Mouse (Mus musculus): Measurements from ENCODE around the gene Ppip5k2. TPM values are rescaled to one million over a fixed set of nuclear protein-coding genes. Genes with fewer than 3 reads are reported as not detected.

The Ppip5k2 gene
- total RNA-seq, 4 experiments from 2014 or later = 27.1 to 29.6 (median 28.7) TPM

DNA sequence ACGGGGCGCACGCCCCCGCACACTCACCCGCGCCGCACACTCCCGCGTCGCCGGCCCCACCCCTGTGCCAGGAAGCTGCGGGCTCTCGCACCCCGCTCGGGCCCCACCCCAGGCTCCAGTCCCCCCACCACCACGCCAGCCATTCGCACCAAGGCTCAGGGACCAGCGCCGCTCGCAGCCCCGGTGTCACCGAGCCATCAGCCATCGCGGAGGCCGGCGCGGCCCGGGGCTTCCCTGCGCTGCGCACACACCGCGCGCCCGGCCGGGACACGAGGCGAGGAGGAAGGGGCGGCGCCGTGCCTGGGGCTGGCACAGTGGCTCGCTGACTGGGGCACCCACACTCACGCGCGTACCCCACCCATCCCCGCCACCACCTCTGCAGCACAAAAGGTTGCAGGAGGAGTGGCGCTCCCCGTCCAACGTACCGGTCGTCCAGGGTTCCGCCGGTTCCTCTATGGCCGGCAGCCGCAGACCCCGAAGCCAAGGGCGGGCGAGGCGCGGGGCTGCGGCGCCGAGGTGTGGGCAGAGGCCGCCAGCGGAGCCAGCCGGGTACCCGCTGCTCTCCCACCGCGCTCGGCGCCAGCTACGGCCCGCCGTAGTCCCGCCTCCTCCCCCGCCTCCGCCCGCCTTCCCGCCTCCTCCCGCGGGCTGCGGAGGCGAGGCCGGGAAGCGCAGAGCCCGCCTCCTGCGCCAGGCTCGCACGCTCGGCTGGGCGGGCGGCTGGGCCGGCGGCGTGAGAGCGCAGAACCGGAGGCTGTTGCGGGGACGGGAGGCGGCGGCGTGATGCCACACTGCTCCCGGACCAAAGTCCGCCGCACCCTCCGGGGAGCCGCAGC lies 108.6 kb downstream of the Ppip5k2 start, which contains the start of gene D1Ertd622e:
TSS of gene D1Ertd622e (minus strand) at position 669 of the 836 bp plus-strand sequence.
- peak; percentile 70 to 82 for DNase-seq (ENCODE audit: low spot score in 2 of 2)

DNA sequence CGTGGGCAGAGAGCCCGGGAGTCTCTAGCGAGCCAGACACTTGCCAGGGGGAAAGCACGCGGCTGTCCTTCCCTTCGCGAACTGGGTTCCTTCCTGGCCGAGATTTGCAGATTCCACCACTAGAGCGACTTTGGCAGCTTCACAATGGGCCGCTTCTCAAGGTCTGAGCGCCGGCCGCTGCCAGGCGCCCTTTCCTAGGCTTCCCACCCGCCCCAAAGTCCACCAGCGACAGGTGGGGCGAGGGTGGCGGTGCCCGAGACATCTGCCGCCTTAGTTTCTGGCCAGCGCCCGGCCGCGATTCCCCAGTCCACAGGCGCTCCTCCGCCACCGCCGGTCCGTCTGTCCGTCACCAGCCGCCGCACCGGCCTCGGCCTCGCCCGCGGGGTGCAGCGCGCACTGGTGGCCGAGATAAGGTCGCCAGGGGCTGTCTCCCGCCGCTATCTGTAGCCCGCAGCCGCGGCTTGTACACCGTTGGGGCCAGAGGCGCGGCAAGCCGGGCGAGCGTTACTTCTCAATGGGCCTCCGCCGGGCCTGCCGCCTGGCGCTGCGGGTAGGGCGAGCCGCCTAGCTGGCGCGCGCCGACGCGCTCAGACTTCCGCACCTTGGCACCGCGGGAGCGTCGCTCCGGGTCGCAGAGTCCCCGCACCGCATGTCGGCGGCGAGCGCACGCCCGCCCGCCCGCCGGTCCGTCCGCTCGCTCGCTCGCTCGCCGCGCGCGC lies 109.4 kb downstream of the Ppip5k2 start:
- peak; percentile 53 to 76 for DNase-seq (ENCODE audit: low spot score in 2 of 2)

DNA sequence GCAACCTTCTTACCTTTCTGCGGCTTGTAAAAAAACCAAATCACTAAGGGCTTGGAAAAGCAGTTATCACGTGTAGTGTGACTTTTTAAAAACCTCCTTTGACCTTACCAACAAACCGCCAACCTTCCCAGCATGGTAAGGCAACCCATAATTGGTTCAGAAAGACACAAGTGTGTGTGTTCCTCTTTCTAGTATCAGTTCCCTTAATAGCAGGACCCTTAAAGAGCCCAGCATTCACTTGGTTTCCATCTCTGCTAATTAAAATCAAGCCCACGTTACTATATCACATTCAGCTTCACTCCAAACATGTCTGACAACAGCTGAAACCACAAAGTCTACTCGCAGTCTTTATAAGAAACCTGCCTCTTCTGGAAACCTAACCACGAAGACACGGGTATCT lies 110.8 kb downstream of the Ppip5k2 start:
- no peak for DNase-seq (ENCODE audit: low spot score in 2 of 2)

DNA sequence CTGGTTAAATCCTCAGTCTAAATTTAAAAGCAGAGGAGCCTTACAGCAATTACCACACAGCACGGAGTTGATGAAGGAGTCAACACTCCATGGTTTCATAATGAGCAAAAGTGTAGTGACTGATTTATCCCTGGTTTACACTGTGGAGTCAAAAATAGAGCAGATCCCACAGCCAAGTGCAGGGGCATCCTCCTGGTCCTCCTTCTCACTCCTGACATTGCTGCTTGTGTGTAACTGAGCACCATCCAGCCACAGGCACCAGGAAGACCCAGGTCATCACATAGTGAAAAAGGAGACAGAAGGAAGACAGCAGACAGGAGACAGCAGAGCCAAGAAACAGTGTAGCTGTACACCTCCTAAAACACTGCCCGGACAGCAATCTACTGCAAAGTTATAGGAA lies 112.4 kb downstream of the Ppip5k2 start:
- no peak for DNase-seq (ENCODE audit: low spot score in 2 of 2)

DNA sequence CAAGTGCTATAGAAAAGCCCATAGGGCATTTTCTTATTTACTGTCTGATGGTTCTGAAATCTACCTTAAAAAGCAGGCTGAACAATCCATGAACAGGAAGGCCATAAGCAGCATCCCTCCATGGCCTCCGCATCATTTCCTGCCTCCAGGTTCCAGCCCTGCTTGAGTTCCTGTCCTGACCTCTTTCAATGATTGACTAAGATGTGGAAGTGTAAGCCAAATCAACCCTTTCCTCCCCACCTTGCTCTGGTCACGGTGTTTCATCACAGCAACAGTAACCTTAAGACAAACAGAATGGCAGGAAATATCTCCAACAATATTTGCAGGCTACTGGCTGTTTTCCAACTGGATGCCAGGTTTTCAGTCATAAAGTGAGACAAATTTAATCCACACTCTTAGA lies 113.0 kb downstream of the Ppip5k2 start:
- DNase-seq (ENCODE audit: low spot score in 2 of 2) = no peak

Other genes with a start within 250 kb of the Ppip5k2 start
- 10 to 100 TPM; 73.9 to 95.4 (median 87.4) TPM for gene D1Ertd622e, start 108.3 kb downstream of the Ppip5k2 start, total RNA-seq (2022)
- gene Gin1, start 239 bp downstream of the Ppip5k2 start, total RNA-seq (2022) = 1 to 10 TPM; 8.7 to 9.8 (median 9.3) TPM